Mouse (Mus musculus): ENCODE data around the gene Vps25. TPM values are rescaled to one million over a fixed set of nuclear protein-coding genes. Genes with fewer than 3 reads are reported as not detected.

The Vps25 gene
- total RNA-seq, 2 experiments from 2014 or later: 90.6 to 121 TPM

Other genes with a start within 250 kb of the Vps25 start
- 100 to 1,000 TPM; 122 to 148 TPM for gene Atp6v0a1, start 244.3 kb upstream of the Vps25 start, total RNA-seq (2021)
- gene Naglu, start 183.7 kb upstream of the Vps25 start, total RNA-seq (2021): 10 to 100 TPM; 36.3 to 47.0 TPM
- gene Hsd17b1, start 175.3 kb upstream of the Vps25 start, total RNA-seq (2021): 1 to 10 TPM; 1.5 to 3.3 TPM
- gene Coasy, start 171.1 kb upstream of the Vps25 start, total RNA-seq (2021): 100 to 1,000 TPM in 1 of 2 experiments, 10 to 100 TPM in 1; 71.3 to 111 TPM
- 10 to 100 TPM; 50.1 to 63.1 TPM for gene Mlx, start 166.4 kb upstream of the Vps25 start, total RNA-seq (2021)
- gene Psmc3ip, start 158.3 kb upstream of the Vps25 start, total RNA-seq (2021): 1 to 10 TPM; 5.8 to 6.6 TPM
- gene Retreg3, start 133.8 kb upstream of the Vps25 start, total RNA-seq (2021): 10 to 100 TPM; 53.2 to 57.2 TPM
- gene Tubg1, start 133.8 kb upstream of the Vps25 start, total RNA-seq (2021): 10 to 100 TPM; 41.3 to 42.7 TPM
- gene Tubg2, start 97.8 kb upstream of the Vps25 start, total RNA-seq (2021): 1 to 10 TPM; 5.9 to 7.0 TPM
- 1 to 10 TPM; 4.6 to 4.9 TPM for gene Cntnap1, start 83.2 kb upstream of the Vps25 start, total RNA-seq (2021)
- gene Plekhh3, start 82.4 kb upstream of the Vps25 start, total RNA-seq (2021): 10 to 100 TPM; 21.5 to 30.0 TPM
- under 1 TPM in 1 of 2 experiments, not detected in 1; 0.43 TPM for gene Ccr10, start 78.3 kb upstream of the Vps25 start, total RNA-seq (2021)
- 10 to 100 TPM; 30.0 to 37.7 TPM for gene Ezh1, start 27.2 kb upstream of the Vps25 start, total RNA-seq (2021)
- gene Ramp2, start 7.7 kb upstream of the Vps25 start, total RNA-seq (2021): 10 to 100 TPM; 39.5 to 61.8 TPM
- 1 to 10 TPM; 1.5 to 2.5 TPM for gene Wnk4, start 6.9 kb downstream of the Vps25 start, total RNA-seq (2021)
- under 1 TPM; 0.23 to 0.26 TPM for gene Cntd1, start 25.3 kb downstream of the Vps25 start, total RNA-seq (2021)
- gene Coa3, start 25.4 kb downstream of the Vps25 start, total RNA-seq (2021): 10 to 100 TPM; 69.2 to 75.4 TPM
- gene Becn1, start 48.6 kb downstream of the Vps25 start, total RNA-seq (2021): 100 to 1,000 TPM; 150 to 159 TPM
- 100 to 1,000 TPM; 122 to 145 TPM for gene Psme3, start 62.5 kb downstream of the Vps25 start, total RNA-seq (2021)
- gene Aoc2, start 71.4 kb downstream of the Vps25 start, total RNA-seq (2021): 1 to 10 TPM; 4.6 to 7.1 TPM
- gene Aoc3, start 76.9 kb downstream of the Vps25 start, total RNA-seq (2021): 10 to 100 TPM; 40.4 to 67.8 TPM
- 1 to 10 TPM; 2.9 to 6.4 TPM for gene G6pc, start 113.9 kb downstream of the Vps25 start, total RNA-seq (2021)
- gene Aarsd1, start 163.9 kb downstream of the Vps25 start, total RNA-seq (2021): 10 to 100 TPM; 30.1 to 35.2 TPM
- 1 to 10 TPM; 2.6 to 5.6 TPM for gene Gm27029, start 171.1 kb downstream of the Vps25 start, total RNA-seq (2021)
- 10 to 100 TPM; 24.1 to 26.7 TPM for gene Rundc1, start 171.4 kb downstream of the Vps25 start, total RNA-seq (2021)
- 1 to 10 TPM; 2.6 to 3.4 TPM for gene Ptges3l, start 171.6 kb downstream of the Vps25 start, total RNA-seq (2021)
- 10 to 100 TPM; 77.7 to 94.3 TPM for gene Rpl27, start 188.6 kb downstream of the Vps25 start, total RNA-seq (2021)
- 10 to 100 TPM; 39.1 to 41.8 TPM for gene Ifi35, start 194.7 kb downstream of the Vps25 start, total RNA-seq (2021)
- gene Rnd2, start 211.3 kb downstream of the Vps25 start, total RNA-seq (2021): 10 to 100 TPM; 10.2 to 11.6 TPM
- gene Vat1, start 212.5 kb downstream of the Vps25 start, total RNA-seq (2021): 100 to 1,000 TPM; 123 to 141 TPM

Measured in adrenal gland, postnatal 36 days (tissue).